Mouse (Mus musculus): ENCODE results near the gene Tpsb2. TPM values are rescaled to one million over a fixed set of nuclear protein-coding genes. Genes with fewer than 3 reads are reported as not detected.

Tpsb2 gene
- polyA plus RNA-seq, 1 experiment from 2014 or later = not detected

GRCm38 (mm10) chr17:25368973-25369372 is 2.9 kb downstream of the Tpsb2 start, which contains the start of gene Tpsg1:
Gene Tpsg1, plus strand, starts transcription at chr17:25369273.
- ChIA-PET CTCF (no interaction called here), POLR2A (no interaction called here)
- no peak for DNase-seq (ENCODE audit: low read depth, low spot score)
- peaks cover 12% of the 10 kb centered on the region for H3K27me3 ChIP-seq
- TF ChIP-seq CTCF (IDR thresholded peaks at IDR 0.05) = no peak
- ATAC-seq = no peak
- in situ Hi-C loops (cut with MboI; ENCODE audit: low pct_unique_long_range_greater_than_20kb) = no loop called here

GRCm38 (mm10) chr17:25372491-25372890 is 6.4 kb downstream of the Tpsb2 start:
- no peak for TF ChIP-seq CTCF (IDR thresholded peaks at IDR 0.05)
- ATAC-seq = no peak
- no peak for DNase-seq (ENCODE audit: low read depth, low spot score)
- in situ Hi-C loops (cut with MboI; ENCODE audit: low pct_unique_long_range_greater_than_20kb) = no loop called here
- POLR2A ChIA-PET = no interaction called here
- CTCF ChIA-PET = no interaction called here
- H3K27me3 ChIP-seq = peaks cover 29% of the 10 kb centered on the region

GRCm38 (mm10) chr17:25374011-25374410 is 7.9 kb downstream of the Tpsb2 start:
- DNase-seq (ENCODE audit: low read depth, low spot score) = no peak
- ChIA-PET CTCF (no interaction called here), POLR2A (no interaction called here)
- no peak for ATAC-seq
- in situ Hi-C loops (cut with MboI; ENCODE audit: low pct_unique_long_range_greater_than_20kb) = no loop called here
- no peak for TF ChIP-seq CTCF (IDR thresholded peaks at IDR 0.05)
- H3K27me3 ChIP-seq = peaks cover 30% of the 10 kb centered on the region

GRCm38 (mm10) chr17:25394526-25394925 is 28.4 kb downstream of the Tpsb2 start:
- ChIA-PET POLR2A (no interaction called here), CTCF (no interaction called here)
- TF ChIP-seq CTCF (IDR thresholded peaks at IDR 0.05) = no peak
- in situ Hi-C loops (cut with MboI; ENCODE audit: low pct_unique_long_range_greater_than_20kb) = no loop called here
- DNase-seq (ENCODE audit: low read depth, low spot score) (no peak), ATAC-seq (no peak)
- peaks cover 42% of the 10 kb centered on the region for H3K27me3 ChIP-seq

- H3K27me3 ChIP-seq = peaks cover 24% of the 10 kb centered on the region
- DNase-seq (ENCODE audit: low read depth, low spot score) (no peak), ATAC-seq (no peak)
- no peak for TF ChIP-seq CTCF (IDR thresholded peaks at IDR 0.05)
- in situ Hi-C loops (cut with MboI; ENCODE audit: low pct_unique_long_range_greater_than_20kb) = no loop called here
- ChIA-PET CTCF (interaction anchor here (0.9 to 1.1 kb wide), 3 partner anchors 26 to 247 kb away, joined by 3 read pairs; no protein-coding TSS in a partner anchor), POLR2A (interaction anchor here (0.6 kb wide), 1 partner anchor 403 kb away, joined by 3 read pairs; no protein-coding TSS in a partner anchor)
Observed at GRCm38 (mm10) chr17:25397804-25398519, 31.9 kb downstream of the Tpsb2 start.

- ChIA-PET CTCF (interaction anchor here (0.9 to 1.1 kb wide), 3 partner anchors 25 to 247 kb away, joined by 3 read pairs; no protein-coding TSS in a partner anchor), POLR2A (interaction anchor here (0.6 kb wide), 1 partner anchor 403 kb away, joined by 3 read pairs; no protein-coding TSS in a partner anchor)
- no peak for ATAC-seq
- no peak for DNase-seq (ENCODE audit: low read depth, low spot score)
- H3K27me3 ChIP-seq = peaks cover 24% of the 10 kb centered on the region
- in situ Hi-C loops (cut with MboI; ENCODE audit: low pct_unique_long_range_greater_than_20kb) = no loop called here
- no peak for TF ChIP-seq CTCF (IDR thresholded peaks at IDR 0.05)
Observed at GRCm38 (mm10) chr17:25398520-25398838, 32.4 kb downstream of the Tpsb2 start.

GRCm38 (mm10) chr17:25400443-25400842 is 34.3 kb downstream of the Tpsb2 start:
- in situ Hi-C loops (cut with MboI; ENCODE audit: low pct_unique_long_range_greater_than_20kb) = loop anchor here (5.0 kb wide), 2 partner anchors 57 to 297 kb away; no protein-coding TSS in a partner anchor

GRCm38 (mm10) chr17:25401491-25401890 is 35.4 kb downstream of the Tpsb2 start:
- ChIA-PET CTCF (no interaction called here), POLR2A (no interaction called here)
- peaks cover 11% of the 10 kb centered on the region for H3K27me3 ChIP-seq
- DNase-seq (ENCODE audit: low read depth, low spot score) (no peak), ATAC-seq (no peak)
- in situ Hi-C loops (cut with MboI; ENCODE audit: low pct_unique_long_range_greater_than_20kb) = loop anchor here (5.0 kb wide), 2 partner anchors 56 to 296 kb away; no protein-coding TSS in a partner anchor
- no peak for TF ChIP-seq CTCF (IDR thresholded peaks at IDR 0.05)

More at GRCm38 (mm10) chr17:25400443-25400842, 34.3 kb downstream of the Tpsb2 start:
- H3K27me3 ChIP-seq = peaks cover 20% of the 10 kb centered on the region
- DNase-seq (ENCODE audit: low read depth, low spot score) (no peak), ATAC-seq (no peak)
- CTCF ChIA-PET = no interaction called here
- no peak for TF ChIP-seq CTCF (IDR thresholded peaks at IDR 0.05)
- POLR2A ChIA-PET = no interaction called here

- in situ Hi-C loops (cut with MboI; ENCODE audit: low pct_unique_long_range_greater_than_20kb) = loop anchor here (5.0 kb wide), 2 partner anchors 55 to 295 kb away; no protein-coding TSS in a partner anchor
- no peak for DNase-seq (ENCODE audit: low read depth, low spot score)
- H3K27me3 ChIP-seq = peaks cover 5% of the 10 kb centered on the region
- POLR2A ChIA-PET = no interaction called here
- CTCF ChIA-PET = no interaction called here
- no peak for ATAC-seq
- TF ChIP-seq CTCF (IDR thresholded peaks at IDR 0.05) = no peak
Observed at GRCm38 (mm10) chr17:25402224-25402623, 36.1 kb downstream of the Tpsb2 start.

- ATAC-seq (no peak), DNase-seq (ENCODE audit: low read depth, low spot score) (no peak)
- no peaks in the 10 kb centered on the region for H3K27me3 ChIP-seq
- no peak for TF ChIP-seq CTCF (IDR thresholded peaks at IDR 0.05)
- ChIA-PET POLR2A (interaction anchor here (0.7 kb wide), 1 partner anchor 23 kb away, joined by 7 read pairs; no protein-coding TSS in a partner anchor), CTCF (no interaction called here)
- in situ Hi-C loops (cut with MboI; ENCODE audit: low pct_unique_long_range_greater_than_20kb) = loop anchor here (5.0 kb wide), 2 partner anchors 53 to 293 kb away; no protein-coding TSS in a partner anchor
Observed at GRCm38 (mm10) chr17:25404190-25404589, 38.1 kb downstream of the Tpsb2 start.

GRCm38 (mm10) chr17:25405224-25405895 is 39.3 kb downstream of the Tpsb2 start:
- DNase-seq (ENCODE audit: low read depth, low spot score) (no peak), ATAC-seq (no peak)
- H3K27me3 ChIP-seq = no peaks in the 10 kb centered on the region
- ChIA-PET CTCF (no interaction called here), POLR2A (interaction anchor here (0.5 to 0.7 kb wide), 2 partner anchors 8 to 22 kb away, joined by 3 to 7 read pairs; no protein-coding TSS in a partner anchor)
- in situ Hi-C loops (cut with MboI; ENCODE audit: low pct_unique_long_range_greater_than_20kb) = no loop called here
- TF ChIP-seq CTCF (IDR thresholded peaks at IDR 0.05) = no peak
